Mouse (Mus musculus): ENCODE measurements around the gene Rc3h1. TPM values are rescaled to one million over a fixed set of nuclear protein-coding genes. Genes with fewer than 3 reads are reported as not detected.
"Not testable (repeated sequence)": the region's sequence is repeated elsewhere in the genome, so short reads cannot be mapped to it uniquely, and the experiment has no call there.

The Rc3h1 gene
- polyA plus RNA-seq, 1 experiment: 12.3 TPM

DNA sequence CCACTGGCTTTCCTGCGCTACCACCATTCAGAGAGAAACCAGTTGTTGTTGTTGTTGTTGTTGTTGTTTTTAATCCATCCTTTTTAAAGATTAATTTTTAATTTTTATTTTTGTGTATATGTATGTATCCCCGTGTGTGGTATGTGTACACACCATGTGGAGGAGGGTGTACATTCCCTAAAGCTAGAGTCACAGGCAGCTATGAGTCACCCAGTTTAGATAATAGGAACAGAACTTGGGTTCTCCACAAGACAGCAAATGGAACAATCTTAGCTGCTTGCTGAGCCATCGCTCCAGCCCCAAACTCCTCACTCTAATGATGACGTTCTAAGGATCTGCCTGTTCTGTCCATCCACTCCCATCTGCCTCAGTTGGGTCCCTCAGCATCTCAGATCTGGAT lies 29.2 kb upstream of the Rc3h1 start:
- Histone ChIP-seq H3K27ac (ENCODE audit: insufficient read depth, low read depth, low read length) (no peak overlapping the region), H3K4me3 (ENCODE audit: low read depth, low read length) (no peak overlapping the region), H3K4me1 (ENCODE audit: control insufficient read depth, insufficient read depth, insufficient read length, low read length) (no peaks in the 10 kb centered on the region), H3K36me3 (ENCODE audit: control insufficient read depth, insufficient read depth, low read length) (no peaks in the 10 kb centered on the region), H3K27me3 (ENCODE audit: control insufficient read depth, insufficient read depth, low read length) (no peaks in the 10 kb centered on the region)
- TF ChIP-seq POLR2A (IDR thresholded peaks at IDR 0.05; ENCODE audit: low read depth, low read length) (no peak), CTCF (IDR thresholded peaks at IDR 0.05; ENCODE audit: extremely low read depth, insufficient read length, insufficient replicate concordance, low read depth, low read length) (no peak)
- 86% methylated on average over 4 of the region's 4 CpGs for WGBS

DNA sequence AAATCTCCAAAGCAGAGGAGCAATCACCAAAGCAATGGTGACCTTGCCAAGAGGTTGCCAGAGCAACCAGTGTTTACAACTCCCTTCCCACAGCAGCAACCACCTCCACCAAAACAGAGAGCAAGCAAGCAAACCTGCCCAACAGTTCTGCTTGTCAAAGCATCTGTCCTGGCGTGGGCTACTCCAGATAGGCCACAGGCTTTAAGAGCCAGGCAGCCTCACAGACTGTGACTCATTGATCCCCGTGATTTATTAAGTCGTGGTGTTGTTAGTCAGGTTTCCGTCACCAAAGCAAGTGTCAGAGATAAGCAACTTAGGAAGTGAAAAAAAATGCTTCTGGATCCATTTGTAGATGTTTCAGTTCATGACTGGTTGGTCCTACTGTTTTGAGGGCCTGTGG lies 27.7 kb upstream of the Rc3h1 start:
- Histone ChIP-seq H3K4me3 (ENCODE audit: low read depth, low read length) (no peak overlapping the region), H3K27me3 (ENCODE audit: control insufficient read depth, insufficient read depth, low read length) (no peaks in the 10 kb centered on the region), H3K4me1 (ENCODE audit: control insufficient read depth, insufficient read depth, insufficient read length, low read length) (no peaks in the 10 kb centered on the region), H3K36me3 (ENCODE audit: control insufficient read depth, insufficient read depth, low read length) (no peaks in the 10 kb centered on the region), H3K27ac (ENCODE audit: insufficient read depth, low read depth, low read length) (no peak overlapping the region)
- WGBS: 37% methylated on average over 4 of the region's 4 CpGs
- TF ChIP-seq CTCF (IDR thresholded peaks at IDR 0.05; ENCODE audit: extremely low read depth, insufficient read length, insufficient replicate concordance, low read depth, low read length): no peak
- TF ChIP-seq POLR2A (IDR thresholded peaks at IDR 0.05; ENCODE audit: low read depth, low read length): no peak

DNA sequence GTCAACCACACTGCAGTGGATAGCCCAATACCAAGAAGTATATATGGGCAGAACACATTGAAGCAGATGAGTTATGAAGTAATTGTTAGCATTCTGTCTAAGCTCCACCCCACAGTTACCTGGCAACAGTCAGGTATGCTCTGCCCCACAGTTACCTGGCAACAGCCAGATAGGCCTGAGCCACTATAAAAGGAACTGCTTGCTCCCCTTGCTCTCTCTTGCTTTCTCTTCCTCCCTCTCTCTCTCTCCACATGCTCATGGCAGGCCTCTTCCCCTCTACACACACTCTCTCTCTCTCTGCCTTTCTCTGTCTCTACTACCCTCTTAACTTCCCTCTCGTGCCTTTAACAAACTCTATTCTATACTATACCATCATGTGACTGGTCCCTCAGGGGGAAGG lies 24.8 kb upstream of the Rc3h1 start:
- not testable (repeated sequence) for H3K36me3 ChIP-seq (ENCODE audit: control insufficient read depth, insufficient read depth, low read length); H3K27me3 ChIP-seq (ENCODE audit: control insufficient read depth, insufficient read depth, low read length); H3K27ac ChIP-seq (ENCODE audit: insufficient read depth, low read depth, low read length); H3K4me1 ChIP-seq (ENCODE audit: control insufficient read depth, insufficient read depth, insufficient read length, low read length); H3K4me3 ChIP-seq (ENCODE audit: low read depth, low read length)
- 67% methylated on average over 1 of the region's 1 CpGs for WGBS

DNA sequence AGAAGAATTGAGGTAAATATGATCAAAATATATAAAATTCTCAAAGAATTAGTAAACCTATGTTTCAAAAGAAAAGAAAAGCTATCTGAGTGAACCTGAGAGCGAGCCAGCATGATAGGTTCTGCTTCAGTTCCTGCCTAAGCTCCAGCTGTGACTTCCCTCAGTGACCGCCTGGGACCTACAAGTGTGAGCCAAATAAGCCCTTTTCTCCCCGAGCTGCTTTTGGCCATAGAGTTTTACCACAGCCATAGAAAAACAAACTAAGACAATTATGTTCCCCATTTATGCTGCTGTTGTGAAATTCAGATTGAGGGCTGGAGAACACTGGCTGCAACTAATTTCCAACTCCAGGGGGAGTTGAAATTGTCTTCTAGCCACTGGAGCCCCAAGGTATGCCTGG lies 24.2 kb upstream of the Rc3h1 start:
- Histone ChIP-seq H3K4me3 (ENCODE audit: low read depth, low read length) (no peak overlapping the region), H3K27ac (ENCODE audit: insufficient read depth, low read depth, low read length) (no peak overlapping the region), H3K4me1 (ENCODE audit: control insufficient read depth, insufficient read depth, insufficient read length, low read length) (peaks cover 4% of the 10 kb centered on the region; the same call in 1 of the 2 replicates), H3K27me3 (ENCODE audit: control insufficient read depth, insufficient read depth, low read length) (no peaks in the 10 kb centered on the region), H3K36me3 (ENCODE audit: control insufficient read depth, insufficient read depth, low read length) (no peaks in the 10 kb centered on the region)
- TF ChIP-seq CTCF (IDR thresholded peaks at IDR 0.05; ENCODE audit: extremely low read depth, insufficient read length, insufficient replicate concordance, low read depth, low read length): no peak
- no peak for TF ChIP-seq POLR2A (IDR thresholded peaks at IDR 0.05; ENCODE audit: low read depth, low read length)
- WGBS: 80% methylated on average over 3 of the region's 3 CpGs

DNA sequence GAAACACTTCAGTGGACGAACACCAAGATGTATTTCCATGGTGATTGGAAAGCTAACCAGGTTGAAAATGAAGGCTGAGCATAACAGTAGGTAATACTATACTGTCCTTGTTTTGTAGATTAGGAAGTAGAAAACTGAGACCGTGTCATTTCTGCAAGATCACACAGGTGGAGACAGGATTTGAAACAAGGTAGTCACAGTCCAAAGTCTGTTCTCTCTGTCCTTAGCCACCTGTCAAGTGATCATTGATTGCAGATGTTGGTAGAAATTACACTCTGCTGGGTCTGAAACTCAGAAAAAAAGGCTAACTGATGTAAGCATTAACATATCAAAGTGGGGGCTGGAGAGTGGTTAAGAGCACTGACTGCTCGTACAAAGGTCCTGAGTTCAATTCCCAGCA lies 21.9 kb upstream of the Rc3h1 start:
- no peak for TF ChIP-seq CTCF (IDR thresholded peaks at IDR 0.05; ENCODE audit: extremely low read depth, insufficient read length, insufficient replicate concordance, low read depth, low read length)
- no peak for TF ChIP-seq POLR2A (IDR thresholded peaks at IDR 0.05; ENCODE audit: low read depth, low read length)
- Histone ChIP-seq H3K4me1 (ENCODE audit: control insufficient read depth, insufficient read depth, insufficient read length, low read length) (peaks cover 4% of the 10 kb centered on the region; the same call in 1 of the 2 replicates), H3K4me3 (ENCODE audit: low read depth, low read length) (no peak overlapping the region), H3K27me3 (ENCODE audit: control insufficient read depth, insufficient read depth, low read length) (no peaks in the 10 kb centered on the region), H3K36me3 (ENCODE audit: control insufficient read depth, insufficient read depth, low read length) (no peaks in the 10 kb centered on the region), H3K27ac (ENCODE audit: insufficient read depth, low read depth, low read length) (no peak overlapping the region)
- WGBS: 46% methylated on average over 3 of the region's 3 CpGs

DNA sequence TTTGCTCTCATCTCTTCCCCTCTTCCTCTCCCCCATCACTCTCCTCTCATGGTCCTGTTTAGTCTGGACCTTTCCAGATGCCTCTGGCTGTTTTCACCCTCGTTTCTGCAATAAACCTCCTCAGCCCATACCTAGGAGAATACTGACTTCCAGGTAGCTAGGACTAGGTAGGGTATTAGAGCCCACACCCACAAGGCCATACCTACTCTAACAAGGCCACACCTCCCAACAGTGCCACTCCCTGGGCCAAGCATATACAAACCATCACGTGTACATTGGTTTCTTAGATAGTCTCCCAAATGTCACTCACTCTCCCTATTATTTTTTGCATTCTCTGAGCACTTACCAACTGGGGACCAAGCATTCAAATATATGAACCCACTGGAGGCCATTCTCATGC lies 21.2 kb upstream of the Rc3h1 start:
- WGBS: 27% methylated on average over 2 of the region's 2 CpGs
- TF ChIP-seq CTCF (IDR thresholded peaks at IDR 0.05; ENCODE audit: extremely low read depth, insufficient read length, insufficient replicate concordance, low read depth, low read length): no peak
- no peak for TF ChIP-seq POLR2A (IDR thresholded peaks at IDR 0.05; ENCODE audit: low read depth, low read length)
- H3K4me1 ChIP-seq (ENCODE audit: control insufficient read depth, insufficient read depth, insufficient read length, low read length): peaks cover 4% of the 10 kb centered on the region; the same call in 1 of the 2 replicates

DNA sequence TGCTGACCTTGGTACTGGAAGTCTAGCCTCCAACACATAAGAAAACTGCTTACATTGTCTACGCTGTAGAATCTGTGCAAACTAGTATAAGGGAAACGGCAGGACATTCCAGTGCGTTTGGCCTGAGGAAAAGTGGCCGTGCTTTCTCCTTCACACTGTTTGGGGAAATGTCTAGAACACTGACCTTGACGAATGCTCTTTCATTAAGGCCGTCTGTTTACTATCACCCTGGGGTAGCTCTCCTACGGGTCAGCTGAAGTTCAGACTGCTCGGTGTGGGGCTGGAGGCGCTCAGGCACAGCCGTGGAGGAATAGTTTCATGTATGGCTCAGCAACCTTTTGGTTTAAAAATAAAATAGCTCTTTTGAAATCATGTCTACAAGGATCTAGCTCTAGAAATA lies 6.5 kb upstream of the Rc3h1 start:
- Histone ChIP-seq H3K36me3 (ENCODE audit: control insufficient read depth, insufficient read depth, low read length) (no peaks in the 10 kb centered on the region), H3K4me1 (ENCODE audit: control insufficient read depth, insufficient read depth, insufficient read length, low read length) (no peaks in the 10 kb centered on the region), H3K27ac (ENCODE audit: insufficient read depth, low read depth, low read length) (no peak overlapping the region), H3K27me3 (ENCODE audit: control insufficient read depth, insufficient read depth, low read length) (no peaks in the 10 kb centered on the region), H3K4me3 (ENCODE audit: low read depth, low read length) (no peak overlapping the region)
- TF ChIP-seq CTCF (IDR thresholded peaks at IDR 0.05; ENCODE audit: extremely low read depth, insufficient read length, insufficient replicate concordance, low read depth, low read length): no peak
- no peak for TF ChIP-seq POLR2A (IDR thresholded peaks at IDR 0.05; ENCODE audit: low read depth, low read length)
- WGBS: 71% methylated on average over 10 of the region's 10 CpGs

More for the DNA sequence above, 21.2 kb upstream of the Rc3h1 start:
- Histone ChIP-seq H3K27me3 (ENCODE audit: control insufficient read depth, insufficient read depth, low read length) (no peaks in the 10 kb centered on the region), H3K27ac (ENCODE audit: insufficient read depth, low read depth, low read length) (no peak overlapping the region), H3K4me3 (ENCODE audit: low read depth, low read length) (no peak overlapping the region), H3K36me3 (ENCODE audit: control insufficient read depth, insufficient read depth, low read length) (no peaks in the 10 kb centered on the region)

DNA sequence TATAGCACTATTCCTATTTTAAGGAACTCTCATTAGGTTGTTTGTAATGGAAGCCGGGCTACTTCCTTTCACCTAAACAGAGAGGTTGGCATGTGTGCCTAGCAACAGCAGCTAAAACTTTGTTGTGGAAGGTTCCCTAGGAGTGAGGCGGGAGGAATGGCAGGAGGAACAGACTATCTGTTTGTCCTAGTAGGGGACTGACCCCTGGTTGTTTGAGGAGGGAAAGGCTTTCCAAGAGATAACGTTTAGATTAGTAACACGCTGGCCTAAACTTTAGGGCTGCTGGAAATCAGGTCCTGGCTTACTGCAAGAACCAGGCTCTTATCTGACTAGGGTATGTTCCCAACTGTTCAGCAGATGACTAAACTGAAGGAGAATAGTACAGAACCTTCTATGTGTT lies 2.2 kb upstream of the Rc3h1 start:
- Histone ChIP-seq H3K36me3 (ENCODE audit: control insufficient read depth, insufficient read depth, low read length) (no peaks in the 10 kb centered on the region), H3K27ac (ENCODE audit: insufficient read depth, low read depth, low read length) (no peak overlapping the region; the same call in 1 of the 2 replicates), H3K27me3 (ENCODE audit: control insufficient read depth, insufficient read depth, low read length) (no peaks in the 10 kb centered on the region), H3K4me3 (ENCODE audit: low read depth, low read length) (no peak overlapping the region), H3K4me1 (ENCODE audit: control insufficient read depth, insufficient read depth, insufficient read length, low read length) (no peaks in the 10 kb centered on the region)
- 25% methylated on average over 4 of the region's 4 CpGs for WGBS
- no peak for TF ChIP-seq POLR2A (IDR thresholded peaks at IDR 0.05; ENCODE audit: low read depth, low read length)
- no peak for TF ChIP-seq CTCF (IDR thresholded peaks at IDR 0.05; ENCODE audit: extremely low read depth, insufficient read length, insufficient replicate concordance, low read depth, low read length)
